In the genomic region with DNA sequence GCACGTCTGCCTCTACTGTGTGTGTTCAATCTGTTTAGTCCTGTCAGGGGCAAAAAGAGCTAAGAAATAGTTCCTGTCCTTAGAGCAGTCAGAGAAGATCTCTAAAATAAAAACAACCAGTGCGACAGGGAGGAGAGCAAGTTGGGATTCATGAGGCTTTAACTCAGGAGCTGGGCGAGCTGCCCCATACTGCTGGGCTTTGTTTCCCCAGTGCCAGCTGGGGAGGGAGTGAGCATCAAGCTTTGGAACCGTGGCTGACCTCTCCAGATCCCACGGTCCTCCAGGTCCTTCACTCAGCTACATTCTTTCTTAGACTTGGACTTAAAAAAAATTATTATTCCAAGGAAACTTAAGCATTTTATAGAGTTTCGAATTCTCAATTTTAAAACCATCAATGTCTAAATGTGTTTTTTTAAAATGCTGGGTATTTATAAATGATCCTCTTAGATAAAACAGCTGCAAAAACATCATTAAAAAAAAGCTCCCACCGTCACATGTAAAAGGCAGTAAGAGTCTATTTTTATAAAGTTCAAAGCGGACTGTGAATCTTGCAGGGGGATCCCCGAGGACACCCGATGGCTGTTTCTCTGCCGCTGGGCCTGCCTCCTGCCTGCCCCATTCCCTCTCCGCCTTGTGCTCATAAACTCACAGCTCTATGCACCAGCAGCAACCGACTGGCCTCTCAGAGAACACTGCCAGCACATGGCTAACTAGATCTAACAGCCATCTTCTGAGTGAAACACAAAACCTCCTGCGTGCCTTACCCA, we compare ENCODE assay signal across 12 mouse cellular contexts.
A peak's percentile ranks its signal among the peaks of the same experiment; 100 is the strongest.
DNase-seq lines count a peak whose midpoint lies in the region; ATAC-seq and TF ChIP-seq lines count a peak whose summit lies in the region.
"Had no signal": no experiment of that assay in that cellular context is flagged by ENCODE, and none has a peak within 500 bp of the region (broad histone marks: within the 10 kb centered on the region; RNA-seq: fewer than 3 reads in every experiment).

No protein-coding gene starts in this region.

- H3K27me3 ChIP-seq in forebrain, embryonic 10.5 days (ENCODE audit: poor library complexity, severe bottlenecking): no peaks in the 10 kb centered on the region
- no peaks in the 10 kb centered on the region for H3K27me3 ChIP-seq in forebrain, embryonic 13.5 days
- no peaks in the 10 kb centered on the region for H3K27me3 ChIP-seq in midbrain, postnatal 0 days (ENCODE audit: insufficient read depth, low read length)
- H3K27me3 ChIP-seq in hindbrain, embryonic 16.5 days (replicated peaks; ENCODE audit: control insufficient read depth, insufficient read depth, low read length): no peaks in the 10 kb centered on the region

- ATAC-seq in forebrain, embryonic 13.5 days: no peak
- no peak for ATAC-seq in midbrain, postnatal 0 days (ENCODE audit: low FRiP score)
- no peak for ATAC-seq in hindbrain, embryonic 16.5 days
- ATAC-seq: CD4-positive, CD25-positive, alpha-beta regulatory T cell, adult 4 months; Patski had no signal

- no peak overlapping the region for H3K4me3 ChIP-seq in forebrain, embryonic 10.5 days
- no peak overlapping the region for H3K4me3 ChIP-seq in forebrain, embryonic 13.5 days
- no peak overlapping the region for H3K4me3 ChIP-seq in midbrain, postnatal 0 days (ENCODE audit: low read depth, low read length)
- no peak overlapping the region for H3K4me3 ChIP-seq in hindbrain, embryonic 16.5 days (ENCODE audit: low read length)

- 37% methylated on average over 14 of the region's 14 CpGs for WGBS in forebrain, embryonic 10.5 days
- 31% methylated on average over 14 of the region's 14 CpGs for WGBS in forebrain, embryonic 13.5 days
- WGBS in midbrain, postnatal 0 days: 27% methylated on average over 14 of the region's 14 CpGs
- WGBS in hindbrain, embryonic 16.5 days: 32% methylated on average over 14 of the region's 14 CpGs

- H3K4me2 ChIP-seq in forebrain, embryonic 13.5 days: no peak overlapping the region
- H3K4me2 ChIP-seq in midbrain, postnatal 0 days (ENCODE audit: low read depth, low read length, poor library complexity, severe bottlenecking): no peak overlapping the region
- no peak overlapping the region for H3K4me2 ChIP-seq in hindbrain, embryonic 16.5 days (ENCODE audit: low read length)

- peaks cover 4% of the 10 kb centered on the region; the same call in 1 of the 2 replicates for H3K9me3 ChIP-seq in forebrain, embryonic 10.5 days
- H3K9me3 ChIP-seq in forebrain, embryonic 13.5 days (replicated peaks): no peaks in the 10 kb centered on the region
- H3K9me3 ChIP-seq in midbrain, postnatal 0 days (ENCODE audit: low read length): no peaks in the 10 kb centered on the region
- H3K9me3 ChIP-seq in hindbrain, embryonic 16.5 days (ENCODE audit: control insufficient read depth, low read length): no peaks in the 10 kb centered on the region

- no peak overlapping the region for H3K9ac ChIP-seq in forebrain, embryonic 13.5 days
- H3K9ac ChIP-seq in midbrain, postnatal 0 days (replicated peaks; ENCODE audit: low read length, poor library complexity, severe bottlenecking): no peak overlapping the region
- H3K9ac ChIP-seq in hindbrain, embryonic 16.5 days (ENCODE audit: low read depth, low read length): no peak overlapping the region
- H3K9ac ChIP-seq: liver, embryonic 14.5 days had no signal

- no peak for TF ChIP-seq CTCF in midbrain, postnatal 0 days (IDR thresholded peaks at IDR 0.05)

- H3K27ac ChIP-seq in forebrain, embryonic 10.5 days: peak overlapping the region; percentile 31
- no peak overlapping the region for H3K27ac ChIP-seq in forebrain, embryonic 13.5 days
- peak overlapping the region; percentile 33; the same call in 1 of the 2 replicates for H3K27ac ChIP-seq in midbrain, postnatal 0 days (ENCODE audit: low read depth, low read length)
- H3K27ac ChIP-seq in hindbrain, embryonic 16.5 days (ENCODE audit: low read depth, low read length): no peak overlapping the region
- H3K27ac ChIP-seq: liver, embryonic 14.5 days had no signal

- no peaks in the 10 kb centered on the region for H3K36me3 ChIP-seq in forebrain, embryonic 10.5 days (replicated peaks)
- H3K36me3 ChIP-seq in forebrain, embryonic 13.5 days (ENCODE audit: poor library complexity, severe bottlenecking): no peaks in the 10 kb centered on the region
- no peaks in the 10 kb centered on the region for H3K36me3 ChIP-seq in midbrain, postnatal 0 days (ENCODE audit: insufficient read depth, low read length)
- H3K36me3 ChIP-seq in hindbrain, embryonic 16.5 days (ENCODE audit: control insufficient read depth, insufficient read depth, low read length): no peaks in the 10 kb centered on the region

- no peak for DNase-seq in forebrain, embryonic 10.5 days (ENCODE audit: extremely low spot score, low spot score)
- peak; percentile 19 for DNase-seq in kidney, postnatal 10 days
- no peak for DNase-seq in kidney, adult 11 months
- DNase-seq in fibroblast of lung, adult 2 months (ENCODE audit: low read depth): peak; percentile 21
- DNase-seq in midbrain, postnatal 0 days (ENCODE audit: low spot score): no peak
- DNase-seq in thymus, postnatal 36 days: no peak
- DNase-seq: thymus, postnatal 4 days had no signal

- H3K4me1 ChIP-seq in forebrain, embryonic 10.5 days: peaks cover 13% of the 10 kb centered on the region
- peaks cover 4% of the 10 kb centered on the region; the same call in 1 of the 2 replicates for H3K4me1 ChIP-seq in forebrain, embryonic 13.5 days
- H3K4me1 ChIP-seq in midbrain, postnatal 0 days (ENCODE audit: insufficient read depth, low read length): peaks cover 3% of the 10 kb centered on the region; the same call in 1 of the 2 replicates
- H3K4me1 ChIP-seq in hindbrain, embryonic 16.5 days (ENCODE audit: control insufficient read depth, insufficient read depth, low read depth, low read length): no peaks in the 10 kb centered on the region; the same call in none of the 2 replicates

Comparison
In these comparisons a context has a peak if more than half of its experiments do, and no peak if none do; other contexts are left out.
1. DNase-seq: peak in kidney, postnatal 10 days (single experiment) and fibroblast of lung, adult 2 months (single experiment); none in forebrain, embryonic 10.5 days (single experiment), kidney, adult 11 months (single experiment), midbrain, postnatal 0 days (single experiment) and thymus, postnatal 36 days (0 of 2).
2. H3K27ac ChIP-seq: peak in forebrain, embryonic 10.5 days (single experiment) and midbrain, postnatal 0 days (single experiment); none in forebrain, embryonic 13.5 days (single experiment) and hindbrain, embryonic 16.5 days (single experiment).